Mouse (Mus musculus) midbrain, embryonic 15.5 days (tissue): ENCODE measurements around the gene Trpm2. TPM values are rescaled to one million over a fixed set of nuclear protein-coding genes. Genes with fewer than 3 reads are reported as not detected.
A peak's percentile ranks its signal among the peaks of the same experiment; 100 is the strongest.
"Not testable (repeated sequence)": the region's sequence is repeated elsewhere in the genome, so short reads cannot be mapped to it uniquely, and the experiment has no call there.

Experiments used
- ATAC-seq: fragments of 200-750 bp; cut with Nextera tagmentation; replicated peaks from 2 replicates; pipeline ENCODE4 v1.8.0; 2017; ENCODE audit warnings: moderate TSS enrichment
- H3K27ac ChIP-seq: fragments of 300-500 bp; sonication (generic); 2 replicates; pipeline ENCODE4 v1.5.1; 2015; ENCODE audit warnings: mild to moderate bottlenecking, inconsistent platforms
- H3K27me3 ChIP-seq: fragments of 300-500 bp; sonication (generic); replicated peaks from 2 replicates; pipeline ENCODE4 v1.6.1; 2015; ENCODE audit warnings: inconsistent platforms
- H3K36me3 ChIP-seq: fragments of 300-500 bp; sonication (generic); replicated peaks from 2 replicates; pipeline ENCODE4 v1.6.1; 2015; ENCODE audit warnings: inconsistent platforms
- H3K4me1 ChIP-seq: fragments of 300-500 bp; sonication (generic); 2 replicates; pipeline ENCODE4 v1.6.1; 2015; ENCODE audit warnings: inconsistent platforms
- H3K4me2 ChIP-seq: fragments of 300-500 bp; sonication (generic); 2 replicates; pipeline ENCODE4 v1.6.1; 2015; ENCODE audit warnings: inconsistent platforms, mild to moderate bottlenecking, moderate library complexity
- H3K4me3 ChIP-seq: fragments of 300-500 bp; sonication (generic); 2 replicates; pipeline ENCODE4 v1.5.1; 2015; ENCODE audit warnings: mild to moderate bottlenecking, inconsistent platforms
- H3K9ac ChIP-seq: fragments of 300-500 bp; sonication (generic); 2 replicates; pipeline ENCODE4 v1.6.1; 2015; ENCODE audit warnings: mild to moderate bottlenecking, inconsistent platforms
- H3K9me3 ChIP-seq: fragments of 300-500 bp; sonication (generic); 2 replicates; pipeline ENCODE4 v1.6.1; 2016; ENCODE audit warnings: inconsistent platforms
- WGBS: fragments of 180-500 bp; shearing (Covaris S2); methylation state at CpG from one replicate; pipeline ENCODE4 v1.1.7; 2015; ENCODE audit warnings: mixed read lengths; 5-methylcytosine and 5-hydroxymethylcytosine counted together
- polyA plus RNA-seq: library from polyadenylated mRNA; unstranded; fragments of >200 nt; fragmentation: Nextera tagmentation; extraction: Ambion mirVana; gene quantifications from 2 replicates; pipeline ENCODE4 v1.2.1, GENCODE M21; 2015

Gene Trpm2
- polyA plus RNA-seq, 1 experiment from 2014 or later: 6.1 TPM

DNA sequence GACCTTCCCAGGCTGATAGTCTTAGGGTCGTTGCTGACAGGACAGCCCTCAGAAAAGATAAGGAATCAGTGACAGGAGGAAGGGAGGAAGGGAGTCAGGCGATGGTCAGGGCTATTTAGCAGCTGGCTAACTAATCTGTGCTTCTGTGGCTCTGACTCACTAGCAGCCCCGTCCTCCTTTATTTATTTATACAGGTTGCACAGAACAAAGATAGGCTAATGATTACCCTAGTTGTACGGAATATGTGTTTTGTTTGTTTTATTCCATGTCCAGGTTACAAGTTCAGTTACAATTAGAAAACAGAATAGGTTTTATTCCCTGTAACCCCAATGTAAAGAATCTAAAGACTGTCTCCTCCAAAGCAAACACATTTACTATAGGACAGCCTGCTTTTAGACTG, 5.3 kb upstream of the Trpm2 start:
- Histone ChIP-seq H3K4me1 (peaks cover 15% of the 10 kb centered on the region), H3K9me3 (no peaks in the 10 kb centered on the region), H3K4me2 (no peak overlapping the region), H3K9ac (no peak overlapping the region), H3K27ac (no peak overlapping the region), H3K4me3 (no peak overlapping the region), H3K36me3 (no peaks in the 10 kb centered on the region), H3K27me3 (no peaks in the 10 kb centered on the region)
- WGBS: 53% methylated on average over 4 of the region's 4 CpGs
- ATAC-seq: no peak

DNA sequence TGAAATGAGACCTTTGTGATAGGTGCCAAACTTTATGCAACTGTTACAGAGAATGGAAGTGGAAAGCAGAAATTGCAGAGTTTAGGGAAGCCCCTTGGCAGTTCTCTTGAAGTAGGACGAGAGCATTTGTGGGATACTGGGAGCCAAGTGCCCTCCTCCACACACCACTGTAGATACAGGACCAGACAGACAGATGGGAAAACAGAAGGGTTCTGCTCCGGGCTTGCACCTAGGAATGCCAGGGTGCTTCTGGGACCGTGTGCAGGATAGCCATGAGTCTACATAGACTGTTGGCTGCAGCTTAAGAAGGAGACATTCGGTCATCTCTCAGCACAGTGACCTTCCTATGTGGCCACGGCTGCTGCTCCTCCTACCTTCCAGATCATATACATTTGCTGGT, 4.4 kb upstream of the Trpm2 start:
- Histone ChIP-seq H3K27me3 (0 out of 2 replicates have a peak, but pooled peaks cover 3% of the 10 kb centered on the region), H3K9me3 (no peaks in the 10 kb centered on the region), H3K9ac (no peak overlapping the region), H3K4me3 (no peak overlapping the region), H3K4me1 (peaks cover 16% of the 10 kb centered on the region), H3K27ac (no peak overlapping the region), H3K4me2 (no peak overlapping the region), H3K36me3 (no peaks in the 10 kb centered on the region)
- ATAC-seq: no peak
- WGBS: 81% methylated on average over 5 of the region's 5 CpGs

DNA sequence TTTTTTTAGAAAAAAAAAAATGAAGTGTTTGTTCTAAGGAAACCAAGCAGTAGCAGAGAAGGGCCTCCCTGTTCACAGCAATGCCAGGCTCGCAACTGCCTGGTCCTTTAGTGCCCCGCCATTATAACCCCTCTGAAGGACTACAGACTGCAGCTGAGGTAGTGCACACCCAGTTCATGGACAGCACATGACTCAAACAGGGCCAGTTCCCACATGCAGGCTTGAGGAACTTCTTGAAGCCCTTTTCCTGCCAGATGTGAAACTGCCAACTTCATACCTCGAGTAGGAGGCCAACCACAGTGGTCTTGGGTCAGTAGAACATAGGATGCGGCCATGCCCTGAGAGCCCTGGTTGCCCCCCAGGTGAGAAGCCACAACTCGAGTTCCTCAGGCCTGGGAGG, 4.0 kb upstream of the Trpm2 start:
- no peak overlapping the region for H3K4me3 ChIP-seq
- H3K4me2 ChIP-seq: no peak overlapping the region
- no peaks in the 10 kb centered on the region for H3K36me3 ChIP-seq
- H3K9me3 ChIP-seq: no peaks in the 10 kb centered on the region
- H3K9ac ChIP-seq: no peak overlapping the region
- H3K4me1 ChIP-seq: peaks cover 15% of the 10 kb centered on the region
- H3K27ac ChIP-seq: no peak overlapping the region
- no peak for ATAC-seq
- WGBS: 77% methylated on average over 5 of the region's 5 CpGs
- H3K27me3 ChIP-seq: peaks cover 3% of the 10 kb centered on the region; the same call in 1 of the 2 replicates

DNA sequence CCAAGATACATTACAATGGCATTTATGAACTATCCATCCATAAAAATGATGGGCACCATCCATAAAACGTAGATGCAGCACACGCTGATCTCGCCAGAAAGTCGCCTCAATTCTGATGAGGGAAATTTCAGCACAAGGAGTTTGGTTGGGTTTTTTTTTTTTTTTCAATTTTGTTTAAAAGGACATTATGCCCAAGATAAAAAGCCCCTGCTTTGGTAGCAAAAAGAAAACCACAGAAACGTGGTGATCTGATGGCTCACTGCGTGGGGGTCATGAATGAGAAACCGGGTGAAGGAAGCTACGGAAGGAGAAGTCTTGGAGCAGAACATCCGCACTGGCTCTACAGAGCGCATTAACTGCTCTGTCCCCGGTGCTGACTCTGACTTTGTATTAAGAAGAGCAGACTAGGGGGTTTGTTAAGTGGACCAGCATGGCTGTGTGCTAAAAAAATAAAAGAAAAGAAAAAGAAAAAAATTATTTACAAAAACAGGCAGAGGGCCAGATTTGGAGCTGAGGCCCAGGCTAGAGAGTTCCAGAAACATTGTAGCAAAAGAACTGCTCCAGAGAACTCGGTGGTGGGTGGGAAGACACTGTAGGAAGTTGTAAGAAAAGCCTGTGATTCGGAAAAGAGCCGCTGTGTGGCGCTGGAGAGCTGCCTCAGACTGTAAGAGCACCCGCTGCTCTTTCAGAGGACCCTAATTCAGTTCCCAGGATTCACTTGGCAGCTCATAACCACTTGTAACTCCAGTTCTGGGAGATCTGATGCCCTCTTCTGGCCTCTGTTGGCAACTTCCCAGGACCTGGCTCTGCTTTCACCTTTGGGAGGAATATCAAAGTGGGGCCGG, 1.6 kb upstream of the Trpm2 start:
- H3K4me1 ChIP-seq: peaks cover 13% of the 10 kb centered on the region
- H3K27ac ChIP-seq: no peak overlapping the region
- ATAC-seq: no peak
- 63% methylated on average over 17 of the region's 17 CpGs for WGBS
- no peaks in the 10 kb centered on the region for H3K36me3 ChIP-seq
- no peaks in the 10 kb centered on the region for H3K9me3 ChIP-seq
- no peak overlapping the region for H3K4me3 ChIP-seq
- H3K4me2 ChIP-seq: no peak overlapping the region
- no peak overlapping the region for H3K9ac ChIP-seq
- H3K27me3 ChIP-seq: peaks cover 18% of the 10 kb centered on the region; the same call in 1 of the 2 replicates

DNA sequence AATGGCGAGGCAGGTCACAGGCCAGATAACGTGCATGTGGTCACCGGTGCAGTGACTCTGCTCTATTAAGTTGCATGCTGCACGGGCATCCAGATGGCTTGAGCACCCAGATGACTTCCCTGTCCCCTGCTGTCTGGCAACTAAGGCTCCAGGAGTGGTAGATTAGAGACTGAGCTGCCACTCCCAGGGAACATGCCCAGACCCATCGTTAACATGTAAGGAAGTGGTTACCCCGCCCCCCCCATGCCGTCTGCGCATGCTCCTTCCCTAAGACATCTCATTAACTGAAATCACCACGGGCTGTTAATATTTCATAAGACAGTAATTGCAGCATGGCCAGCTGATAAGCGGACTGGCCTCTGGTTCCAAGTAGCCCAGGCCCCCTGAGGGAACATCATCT, 828 bp upstream of the Trpm2 start:
- no peaks in the 10 kb centered on the region for H3K9me3 ChIP-seq
- no peak overlapping the region for H3K9ac ChIP-seq
- peaks cover 18% of the 10 kb centered on the region; the same call in 1 of the 2 replicates for H3K27me3 ChIP-seq
- H3K4me1 ChIP-seq: peaks cover 13% of the 10 kb centered on the region
- H3K4me2 ChIP-seq: no peak overlapping the region
- ATAC-seq: no peak
- no peak overlapping the region for H3K4me3 ChIP-seq
- no peak overlapping the region for H3K27ac ChIP-seq
- no peaks in the 10 kb centered on the region for H3K36me3 ChIP-seq
- WGBS: 76% methylated on average over 10 of the region's 10 CpGs

DNA sequence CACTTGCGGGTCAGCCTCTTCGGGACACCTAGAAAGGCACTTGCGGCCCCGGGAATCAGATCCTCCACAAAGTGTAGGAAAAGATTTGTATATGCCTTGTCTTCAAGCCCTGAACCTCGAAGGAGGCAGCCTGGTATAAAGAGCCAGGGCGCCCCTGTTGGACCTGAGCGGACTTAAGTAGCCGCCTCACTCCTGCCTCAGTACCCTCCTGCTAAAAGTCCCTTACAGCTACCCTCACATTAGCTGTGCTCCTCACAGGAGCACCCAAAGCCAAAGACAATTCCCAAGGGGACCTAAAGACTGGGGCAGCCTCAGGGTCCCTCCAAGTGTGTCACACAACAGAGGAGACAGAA, 414 bp downstream of the Trpm2 start:
- peak; percentile 53 for ATAC-seq
- Histone ChIP-seq H3K36me3 (no peaks in the 10 kb centered on the region), H3K9ac (peak overlapping the region; percentile 49), H3K27me3 (peaks cover 18% of the 10 kb centered on the region; the same call in 1 of the 2 replicates), H3K4me1 (peaks cover 13% of the 10 kb centered on the region), H3K27ac (no peak overlapping the region), H3K9me3 (no peaks in the 10 kb centered on the region), H3K4me2 (peak overlapping the region; percentile 89), H3K4me3 (peak overlapping the region; percentile 46)
- WGBS: 11% methylated on average over 8 of the region's 8 CpGs

DNA sequence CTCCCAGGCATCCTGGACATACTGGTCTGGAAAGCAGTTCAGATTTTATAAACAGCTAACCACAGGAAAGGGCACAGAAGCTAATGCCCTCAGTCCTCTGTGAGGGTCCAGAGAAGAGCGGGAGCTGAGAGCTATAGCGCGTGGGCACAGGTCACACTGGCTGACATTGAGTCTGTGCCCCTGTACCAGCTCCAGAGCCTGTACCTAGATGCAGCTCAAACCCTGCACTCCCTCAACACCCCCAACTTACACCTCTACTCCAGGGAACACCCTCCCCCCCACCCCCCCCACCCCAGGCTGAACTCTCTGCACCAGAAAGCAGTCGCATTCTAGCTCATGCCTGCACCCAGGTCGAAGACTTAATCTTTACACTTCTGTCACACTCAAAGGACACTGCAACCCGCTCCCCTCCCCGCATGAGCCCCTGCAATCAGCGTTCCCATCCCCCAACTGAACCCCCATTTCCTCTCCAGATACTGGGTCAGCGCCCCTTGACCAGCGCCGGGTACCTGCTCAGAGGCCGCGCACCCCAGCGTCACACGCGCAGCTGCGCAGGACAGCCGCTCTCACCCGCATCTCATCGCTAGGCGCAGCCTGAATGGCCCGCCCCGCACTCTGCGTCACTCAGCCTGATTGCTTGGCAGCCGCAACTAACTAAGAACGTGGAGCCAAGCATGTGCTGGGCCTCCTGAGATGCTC, 940 bp downstream of the Trpm2 start:
- H3K9ac ChIP-seq: peak overlapping the region; percentile 49
- no peak overlapping the region for H3K27ac ChIP-seq
- peak overlapping the region; percentile 89 for H3K4me2 ChIP-seq
- H3K4me3 ChIP-seq: peak overlapping the region; percentile 46
- H3K9me3 ChIP-seq: no peaks in the 10 kb centered on the region
- no peaks in the 10 kb centered on the region for H3K36me3 ChIP-seq
- peaks cover 18% of the 10 kb centered on the region; the same call in 1 of the 2 replicates for H3K27me3 ChIP-seq
- WGBS: 5% methylated on average over 26 of the region's 26 CpGs
- peak; percentile 94 for ATAC-seq
- peaks cover 13% of the 10 kb centered on the region for H3K4me1 ChIP-seq

DNA sequence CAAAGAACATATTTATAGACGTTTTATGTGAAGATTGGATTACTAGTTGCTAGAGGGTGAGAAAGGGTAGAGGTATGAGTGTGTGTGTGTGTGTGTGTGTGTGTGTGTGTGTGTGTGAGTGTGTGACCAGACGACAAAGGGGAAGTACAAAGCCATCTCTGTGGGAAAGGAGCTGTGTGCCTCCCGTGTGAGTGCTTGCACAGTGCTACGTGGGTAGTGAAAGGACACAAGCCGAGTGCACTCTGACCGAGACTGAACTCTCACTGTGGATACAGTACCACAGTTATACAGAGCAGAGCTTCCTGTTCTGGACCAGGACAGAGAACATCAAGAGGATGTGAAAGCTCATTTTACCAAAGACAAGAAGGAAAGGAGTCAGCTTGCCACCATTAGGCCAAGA, 6.4 kb downstream of the Trpm2 start:
- no peak for ATAC-seq
- no peaks in the 10 kb centered on the region for H3K9me3 ChIP-seq
- H3K4me2 ChIP-seq: no peak overlapping the region
- H3K36me3 ChIP-seq: no peaks in the 10 kb centered on the region
- H3K27ac ChIP-seq: no peak overlapping the region
- peaks cover 13% of the 10 kb centered on the region; the same call in 1 of the 2 replicates for H3K27me3 ChIP-seq
- H3K4me3 ChIP-seq: no peak overlapping the region
- WGBS: 76% methylated on average over 6 of the region's 6 CpGs
- H3K9ac ChIP-seq: no peak overlapping the region
- peaks cover 3% of the 10 kb centered on the region for H3K4me1 ChIP-seq

DNA sequence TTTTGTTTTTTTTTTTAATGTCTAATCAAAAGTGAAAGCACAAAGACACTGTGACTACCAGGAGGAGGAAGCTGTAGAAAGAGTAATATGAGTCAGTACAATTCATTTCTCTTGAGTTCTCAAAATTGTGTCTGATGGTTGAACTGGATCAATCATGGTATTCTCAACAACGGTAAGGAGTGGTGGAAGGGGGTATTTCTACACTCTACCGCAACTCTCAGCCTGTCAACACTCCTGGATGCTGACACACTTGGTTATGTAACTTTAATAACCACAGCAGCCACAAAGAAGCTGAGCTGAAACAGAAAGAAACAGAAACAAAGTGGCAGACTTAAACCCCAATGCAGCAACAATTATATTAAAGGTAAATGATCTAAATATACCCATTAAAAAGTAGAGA, 7.6 kb downstream of the Trpm2 start:
- 89% methylated on average over 2 of the region's 2 CpGs for WGBS
- Histone ChIP-seq H3K36me3 (no peaks in the 10 kb centered on the region), H3K9me3 (no peaks in the 10 kb centered on the region), H3K9ac (no peak overlapping the region), H3K4me3 (no peak overlapping the region), H3K4me1 (no peaks in the 10 kb centered on the region), H3K27ac (no peak overlapping the region), H3K27me3 (peaks cover under 1% of the 10 kb centered on the region; the same call in 1 of the 2 replicates), H3K4me2 (no peak overlapping the region)
- no peak for ATAC-seq

DNA sequence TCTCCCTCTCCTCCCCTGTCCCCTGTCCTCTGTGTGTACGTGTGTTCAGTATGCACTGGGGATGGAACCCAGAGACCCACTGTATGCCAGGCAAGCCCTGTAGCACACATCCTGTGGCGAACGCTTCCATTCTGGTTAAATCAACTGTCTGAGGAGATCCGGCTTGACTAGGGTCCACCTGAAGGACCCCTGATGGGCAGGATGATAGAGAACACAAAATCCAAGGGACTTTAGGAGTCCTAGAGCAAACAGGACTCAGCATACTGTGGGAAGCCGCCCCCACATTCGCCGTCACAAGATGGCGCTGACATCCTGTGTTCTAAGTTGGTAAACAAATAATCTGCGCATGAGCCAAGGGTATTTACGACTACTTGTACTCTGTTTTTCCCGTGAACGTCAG, 19.9 kb downstream of the Trpm2 start:
- H3K9ac ChIP-seq, H3K4me3 ChIP-seq, H3K4me1 ChIP-seq, H3K27me3 ChIP-seq, H3K4me2 ChIP-seq, H3K27ac ChIP-seq, H3K9me3 ChIP-seq, H3K36me3 ChIP-seq, ATAC-seq: not testable (repeated sequence)
- WGBS: 89% methylated on average over 9 of the region's 12 CpGs

DNA sequence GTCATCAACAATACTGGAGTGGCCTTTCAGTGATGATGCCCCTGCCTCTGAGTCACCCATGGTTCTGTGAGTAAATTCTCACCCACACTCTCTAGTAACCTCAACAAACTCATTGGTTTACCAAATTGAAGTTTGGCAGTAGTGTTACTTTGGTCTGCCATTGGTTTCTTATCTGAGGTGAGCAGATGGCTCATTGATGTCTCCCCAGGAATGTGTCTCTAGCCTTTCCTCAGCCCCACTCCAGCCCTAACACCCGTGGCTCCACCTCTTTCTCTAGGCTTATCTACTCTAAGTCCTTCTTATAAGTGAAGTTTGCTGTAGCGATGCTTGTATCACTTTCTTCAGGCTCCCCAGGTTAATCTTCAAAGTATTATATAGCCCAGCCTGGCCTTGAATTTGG, 30.7 kb downstream of the Trpm2 start:
- Histone ChIP-seq H3K4me2 (no peak overlapping the region), H3K27ac (no peak overlapping the region), H3K9me3 (no peaks in the 10 kb centered on the region), H3K27me3 (no peaks in the 10 kb centered on the region), H3K36me3 (no peaks in the 10 kb centered on the region), H3K9ac (no peak overlapping the region), H3K4me1 (no peaks in the 10 kb centered on the region), H3K4me3 (no peak overlapping the region)
- 65% methylated on average over 2 of the region's 2 CpGs for WGBS
- ATAC-seq: no peak

DNA sequence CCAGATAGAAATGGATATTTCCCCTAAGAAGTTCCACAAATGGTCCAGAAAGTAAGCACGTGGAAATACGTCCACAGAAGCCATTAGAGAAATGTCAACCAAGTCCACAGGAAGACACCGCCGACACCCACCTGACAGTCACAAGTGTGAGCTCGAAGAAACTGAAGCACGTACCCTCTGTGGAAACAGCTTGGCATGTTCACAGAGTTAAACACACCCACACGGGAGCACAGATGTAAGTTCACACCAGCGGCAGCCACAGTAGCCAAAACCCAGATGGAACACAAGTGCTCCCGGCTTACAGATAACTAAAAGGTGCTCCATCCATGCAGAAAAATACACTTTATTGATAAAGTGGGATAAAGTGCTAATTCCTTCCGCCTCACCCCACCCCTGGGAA, 43.0 kb downstream of the Trpm2 start:
- no peaks in the 10 kb centered on the region for H3K9me3 ChIP-seq
- no peaks in the 10 kb centered on the region for H3K27me3 ChIP-seq
- 90% methylated on average over 10 of the region's 10 CpGs for WGBS
- no peak overlapping the region for H3K9ac ChIP-seq
- H3K36me3 ChIP-seq: no peaks in the 10 kb centered on the region
- H3K27ac ChIP-seq: no peak overlapping the region
- no peaks in the 10 kb centered on the region for H3K4me1 ChIP-seq
- no peak overlapping the region for H3K4me2 ChIP-seq
- H3K4me3 ChIP-seq: no peak overlapping the region
- ATAC-seq: no peak
